Mouse (Mus musculus) stomach, postnatal 0 days (tissue): ENCODE data around the gene Pnpla7. TPM values are rescaled to one million over a fixed set of nuclear protein-coding genes. Genes with fewer than 3 reads are reported as not detected.
A peak's percentile ranks its signal among the peaks of the same experiment; 100 is the strongest.

ENCODE experiments used
- ATAC-seq: fragments of 200-750 bp; cut with Nextera tagmentation; 2 replicates; pipeline ENCODE4 v1.8.0; 2017; ENCODE audit not compliant: low FRiP score, low TSS enrichment
- DNase-seq: peaks from one replicate; pipeline ENCODE4 v3.0.0-alpha.2; 2016; ENCODE audit warnings: low spot score
- H3K27ac ChIP-seq: fragments of 300-500 bp; sonication (generic); replicated peaks from 2 replicates; pipeline ENCODE4 v1.5.1; 2014; ENCODE audit warnings: mild to moderate bottlenecking, control low read depth
- H3K27me3 ChIP-seq: fragments of 300-500 bp; sonication (generic); 2 replicates; pipeline ENCODE4 v1.6.1; 2014; ENCODE audit warnings: low read length; ENCODE audit not compliant: control insufficient read depth, insufficient read depth
- H3K36me3 ChIP-seq: fragments of 300-500 bp; sonication (generic); 2 replicates; pipeline ENCODE4 v1.6.1; 2014; ENCODE audit warnings: low read length, mixed read lengths; ENCODE audit not compliant: control insufficient read depth, insufficient read depth
- H3K4me1 ChIP-seq: fragments of 300-500 bp; sonication (generic); replicated peaks from 2 replicates; pipeline ENCODE4 v1.6.1; 2014; ENCODE audit warnings: antibody characterized with exemption; ENCODE audit not compliant: control insufficient read depth, insufficient read depth
- H3K4me2 ChIP-seq: fragments of 300-500 bp; sonication (generic); replicated peaks from 2 replicates; pipeline ENCODE4 v1.6.1; 2014; ENCODE audit warnings: low read depth, mild to moderate bottlenecking, control low read depth, moderate library complexity
- H3K4me3 ChIP-seq: fragments of 300-500 bp; sonication (generic); 2 replicates; pipeline ENCODE4 v1.5.1; 2014; ENCODE audit warnings: low read depth, low read length, control low read depth
- H3K9ac ChIP-seq: fragments of 300-500 bp; sonication (generic); 2 replicates; pipeline ENCODE4 v1.6.1; 2014; ENCODE audit warnings: mild to moderate bottlenecking, low read length, control low read depth, mixed read lengths
- H3K9me3 ChIP-seq: fragments of 300-500 bp; sonication (generic); 2 replicates; pipeline ENCODE4 v1.6.1; 2016; ENCODE audit warnings: low read length; ENCODE audit not compliant: control insufficient read depth
- CTCF ChIP-seq: IDR thresholded peaks from 2 replicates; pipeline ENCODE4 v1.5.1; 2016; ENCODE audit warnings: antibody characterized with exemption, low read depth, mild to moderate bottlenecking, moderate library complexity
- EP300 ChIP-seq: optimal IDR thresholded peaks from 2 replicates; pipeline ENCODE3; 2016; ENCODE audit warnings: antibody characterized with exemption
- WGBS: fragments of 180-500 bp; shearing (Covaris S2); extraction: QIAGEN DNeasy Blood & Tissue Kit; methylation state at CpG from one replicate; pipeline ENCODE4 v1.1.7; 2014; 5-methylcytosine and 5-hydroxymethylcytosine counted together
- polyA plus RNA-seq: library from polyadenylated mRNA; unstranded; fragments of >200 nt; fragmentation: Nextera tagmentation; extraction: Ambion mirVana; gene quantifications from 2 replicates; pipeline ENCODE4 v1.2.1, GENCODE M21; 2015

Gene Pnpla7
- polyA plus RNA-seq, 1 experiment from 2014 or later = 4.2 TPM

GRCm38 (mm10) chr2:25025109-25025508 lies 49.3 kb downstream of the Pnpla7 start:
- H3K27ac ChIP-seq = no peak overlapping the region
- H3K9ac ChIP-seq = no peak overlapping the region
- H3K9me3 ChIP-seq = no peaks in the 10 kb centered on the region
- ATAC-seq (no peak), DNase-seq (no peak)
- no peak overlapping the region for H3K4me2 ChIP-seq
- H3K36me3 ChIP-seq = no peaks in the 10 kb centered on the region
- 78% methylated on average over 1 of the region's 1 CpGs for WGBS
- H3K4me1 ChIP-seq = no peaks in the 10 kb centered on the region
- H3K27me3 ChIP-seq = no peaks in the 10 kb centered on the region
- H3K4me3 ChIP-seq = no peak overlapping the region
- TF ChIP-seq EP300 = no peak
- no peak for TF ChIP-seq CTCF

- no peak overlapping the region for H3K4me3 ChIP-seq
- no peaks in the 10 kb centered on the region for H3K4me1 ChIP-seq
- H3K4me2 ChIP-seq = no peak overlapping the region
- TF ChIP-seq EP300 (no peak), CTCF (no peak)
- DNase-seq = no peak
- ATAC-seq = peak; percentile 63
- no peak overlapping the region for H3K9ac ChIP-seq
- no peak overlapping the region for H3K27ac ChIP-seq
- no peaks in the 10 kb centered on the region for H3K9me3 ChIP-seq
- H3K36me3 ChIP-seq = no peaks in the 10 kb centered on the region
- WGBS = 89% methylated on average over 4 of the region's 4 CpGs
- H3K27me3 ChIP-seq = no peaks in the 10 kb centered on the region
Observed at GRCm38 (mm10) chr2:25034994-25035393, 59.2 kb downstream of the Pnpla7 start.

- H3K9me3 ChIP-seq = no peaks in the 10 kb centered on the region
- no peak overlapping the region for H3K4me2 ChIP-seq
- H3K36me3 ChIP-seq = no peaks in the 10 kb centered on the region
- TF ChIP-seq CTCF (no peak), EP300 (no peak)
- no peaks in the 10 kb centered on the region for H3K27me3 ChIP-seq
- H3K4me3 ChIP-seq = no peak overlapping the region
- H3K4me1 ChIP-seq = no peaks in the 10 kb centered on the region
- no peak overlapping the region for H3K9ac ChIP-seq
- WGBS = 67% methylated on average over 5 of the region's 5 CpGs
- no peak overlapping the region for H3K27ac ChIP-seq
- DNase-seq = no peak
- ATAC-seq = no peak
Observed at GRCm38 (mm10) chr2:25040089-25040488, 64.3 kb downstream of the Pnpla7 start.

- Histone ChIP-seq H3K9me3 (no peaks in the 10 kb centered on the region), H3K4me2 (no peak overlapping the region), H3K4me1 (peaks cover 6% of the 10 kb centered on the region; the same call in 1 of the 2 replicates), H3K36me3 (no peaks in the 10 kb centered on the region), H3K4me3 (no peak overlapping the region), H3K27ac (no peak overlapping the region), H3K27me3 (no peaks in the 10 kb centered on the region), H3K9ac (no peak overlapping the region)
- TF ChIP-seq EP300 (no peak), CTCF (no peak)
- no peak for ATAC-seq
- no peak for DNase-seq
- WGBS = 91% methylated on average over 7 of the region's 7 CpGs
Observed at GRCm38 (mm10) chr2:25050921-25051320, 75.1 kb downstream of the Pnpla7 start.

GRCm38 (mm10) chr2:25051450-25051849 lies 75.6 kb downstream of the Pnpla7 start:
- Histone ChIP-seq H3K9ac (no peak overlapping the region), H3K9me3 (no peaks in the 10 kb centered on the region), H3K36me3 (no peaks in the 10 kb centered on the region), H3K4me1 (peaks cover 6% of the 10 kb centered on the region; the same call in 1 of the 2 replicates), H3K27ac (no peak overlapping the region), H3K4me2 (no peak overlapping the region), H3K27me3 (no peaks in the 10 kb centered on the region), H3K4me3 (no peak overlapping the region)
- 85% methylated on average over 8 of the region's 8 CpGs for WGBS
- DNase-seq (no peak), ATAC-seq (no peak)
- no peak for TF ChIP-seq CTCF
- no peak for TF ChIP-seq EP300

GRCm38 (mm10) chr2:25053101-25053500 lies 77.3 kb downstream of the Pnpla7 start:
- Histone ChIP-seq H3K27ac (no peak overlapping the region), H3K4me2 (no peak overlapping the region), H3K27me3 (no peaks in the 10 kb centered on the region), H3K4me3 (no peak overlapping the region), H3K4me1 (peaks cover 6% of the 10 kb centered on the region; the same call in 1 of the 2 replicates), H3K36me3 (no peaks in the 10 kb centered on the region), H3K9me3 (no peaks in the 10 kb centered on the region), H3K9ac (no peak overlapping the region)
- 95% methylated on average over 6 of the region's 6 CpGs for WGBS
- TF ChIP-seq EP300 (no peak), CTCF (no peak)
- DNase-seq (no peak), ATAC-seq (no peak)
